Mouse (Mus musculus): Measurements from ENCODE around the gene Slc2a5. TPM values are rescaled to one million over a fixed set of nuclear protein-coding genes. Genes with fewer than 3 reads are reported as not detected.

Slc2a5 gene
- polyA plus RNA-seq, 1 experiment from 2014 or later = 1.4 TPM

GRCm38 (mm10) chr4:150177122-150177521 is 58.0 kb downstream of the Slc2a5 start:
- H3K4me2 ChIP-seq (ENCODE audit: low read length) = no peak overlapping the region
- H3K27ac ChIP-seq (replicated peaks in 1 of 2; ENCODE audit: control insufficient read depth in 1 of 2, insufficient read depth in 1 of 2, low read depth in 2 of 2, low read length in 2 of 2) = no peak overlapping the region
- WGBS = 70% methylated on average over 8 of the region's 8 CpGs
- H3K9ac ChIP-seq (ENCODE audit: low read length) = no peak overlapping the region
- no peak overlapping the region for H3K4me3 ChIP-seq (ENCODE audit: control insufficient read depth in 1 of 2, insufficient read depth in 1 of 2, low read depth in 1 of 2, low read length in 2 of 2)
- no peak for ATAC-seq (ENCODE audit: insufficient number of reproducible peaks, insufficient read depth, low FRiP score, low read depth)
- peaks cover 4% of the 10 kb centered on the region for H3K9me3 ChIP-seq (ENCODE audit: control insufficient read depth, low read length)
- no peaks in the 10 kb centered on the region for H3K27me3 ChIP-seq (ENCODE audit: control insufficient read depth, insufficient read depth, low read length)
- no peaks in the 10 kb centered on the region for H3K36me3 ChIP-seq (ENCODE audit: control insufficient read depth, insufficient read depth, low read length)
- H3K4me1 ChIP-seq (ENCODE audit: control insufficient read depth in 2 of 2, insufficient read depth in 2 of 2, low read length in 2 of 2) = peaks cover 0 to 2% of the 10 kb centered on the region in 2 experiments; a peak in 1 of 4 replicates

- 42% methylated on average over 4 of the region's 4 CpGs for WGBS
Observed at GRCm38 (mm10) chr4:150178131-150178530, 59.0 kb downstream of the Slc2a5 start.

GRCm38 (mm10) chr4:150181304-150181703 is 62.2 kb downstream of the Slc2a5 start:
- Histone ChIP-seq H3K36me3 (ENCODE audit: control insufficient read depth, insufficient read depth, low read length) (no peaks in the 10 kb centered on the region), H3K9me3 (ENCODE audit: control insufficient read depth, low read length) (peaks cover 4% of the 10 kb centered on the region), H3K27ac (replicated peaks in 1 of 2; ENCODE audit: control insufficient read depth in 1 of 2, insufficient read depth in 1 of 2, low read depth in 2 of 2, low read length in 2 of 2) (no peak overlapping the region), H3K27me3 (ENCODE audit: control insufficient read depth, insufficient read depth, low read length) (no peaks in the 10 kb centered on the region), H3K4me3 (ENCODE audit: control insufficient read depth in 1 of 2, insufficient read depth in 1 of 2, low read depth in 1 of 2, low read length in 2 of 2) (no peak overlapping the region), H3K4me1 (ENCODE audit: control insufficient read depth in 2 of 2, insufficient read depth in 2 of 2, low read length in 2 of 2) (peaks cover 0 to 2% of the 10 kb centered on the region in 2 experiments; a peak in 1 of 4 replicates), H3K9ac (ENCODE audit: low read length) (no peak overlapping the region), H3K4me2 (ENCODE audit: low read length) (no peak overlapping the region)
- WGBS = 85% methylated on average over 7 of the region's 7 CpGs
- ATAC-seq (ENCODE audit: insufficient number of reproducible peaks, insufficient read depth, low FRiP score, low read depth) = no peak

More at GRCm38 (mm10) chr4:150178131-150178530, 59.0 kb downstream of the Slc2a5 start:
- Histone ChIP-seq H3K27me3 (ENCODE audit: control insufficient read depth, insufficient read depth, low read length) (no peaks in the 10 kb centered on the region), H3K4me1 (ENCODE audit: control insufficient read depth in 2 of 2, insufficient read depth in 2 of 2, low read length in 2 of 2) (peaks cover 0 to 2% of the 10 kb centered on the region in 2 experiments; a peak in 1 of 4 replicates), H3K36me3 (ENCODE audit: control insufficient read depth, insufficient read depth, low read length) (no peaks in the 10 kb centered on the region), H3K4me2 (ENCODE audit: low read length) (no peak overlapping the region), H3K4me3 (ENCODE audit: control insufficient read depth in 1 of 2, insufficient read depth in 1 of 2, low read depth in 1 of 2, low read length in 2 of 2) (no peak overlapping the region), H3K27ac (replicated peaks in 1 of 2; ENCODE audit: control insufficient read depth in 1 of 2, insufficient read depth in 1 of 2, low read depth in 2 of 2, low read length in 2 of 2) (no peak overlapping the region), H3K9me3 (ENCODE audit: control insufficient read depth, low read length) (peaks cover 4% of the 10 kb centered on the region), H3K9ac (ENCODE audit: low read length) (no peak overlapping the region)
- ATAC-seq (ENCODE audit: insufficient number of reproducible peaks, insufficient read depth, low FRiP score, low read depth) = no peak

GRCm38 (mm10) chr4:150188236-150188635 is 69.2 kb downstream of the Slc2a5 start:
- H3K4me1 ChIP-seq (ENCODE audit: control insufficient read depth in 2 of 2, insufficient read depth in 2 of 2, low read length in 2 of 2) = no peaks in the 10 kb centered on the region
- no peak overlapping the region for H3K4me2 ChIP-seq (ENCODE audit: low read length)
- no peak for ATAC-seq (ENCODE audit: insufficient number of reproducible peaks, insufficient read depth, low FRiP score, low read depth)
- H3K27ac ChIP-seq (replicated peaks in 1 of 2; ENCODE audit: control insufficient read depth in 1 of 2, insufficient read depth in 1 of 2, low read depth in 2 of 2, low read length in 2 of 2) = no peak overlapping the region
- H3K27me3 ChIP-seq (ENCODE audit: control insufficient read depth, insufficient read depth, low read length) = no peaks in the 10 kb centered on the region
- H3K9me3 ChIP-seq (ENCODE audit: control insufficient read depth, low read length) = no peaks in the 10 kb centered on the region
- 48% methylated on average over 11 of the region's 11 CpGs for WGBS
- H3K9ac ChIP-seq (ENCODE audit: low read length) = no peak overlapping the region
- H3K36me3 ChIP-seq (ENCODE audit: control insufficient read depth, insufficient read depth, low read length) = no peaks in the 10 kb centered on the region
- H3K4me3 ChIP-seq (ENCODE audit: control insufficient read depth in 1 of 2, insufficient read depth in 1 of 2, low read depth in 1 of 2, low read length in 2 of 2) = no peak overlapping the region

GRCm38 (mm10) chr4:150192199-150192598 is 73.1 kb downstream of the Slc2a5 start:
- Histone ChIP-seq H3K27ac (replicated peaks in 1 of 2; ENCODE audit: control insufficient read depth in 1 of 2, insufficient read depth in 1 of 2, low read depth in 2 of 2, low read length in 2 of 2) (no peak overlapping the region), H3K9me3 (ENCODE audit: control insufficient read depth, low read length) (no peaks in the 10 kb centered on the region), H3K4me2 (ENCODE audit: low read length) (no peak overlapping the region), H3K27me3 (ENCODE audit: control insufficient read depth, insufficient read depth, low read length) (no peaks in the 10 kb centered on the region), H3K4me1 (ENCODE audit: control insufficient read depth in 2 of 2, insufficient read depth in 2 of 2, low read length in 2 of 2) (no peaks in the 10 kb centered on the region), H3K36me3 (ENCODE audit: control insufficient read depth, insufficient read depth, low read length) (no peaks in the 10 kb centered on the region), H3K9ac (ENCODE audit: low read length) (no peak overlapping the region), H3K4me3 (ENCODE audit: control insufficient read depth in 1 of 2, insufficient read depth in 1 of 2, low read depth in 1 of 2, low read length in 2 of 2) (no peak overlapping the region)
- ATAC-seq (ENCODE audit: insufficient number of reproducible peaks, insufficient read depth, low FRiP score, low read depth) = no peak
- 69% methylated on average over 6 of the region's 6 CpGs for WGBS

Other genes with a start within 250 kb of the Slc2a5 start
- gene Spsb1, start 164.2 kb upstream of the Slc2a5 start, polyA plus RNA-seq (2014; fragmentation: Nextera tagmentation; extraction: Ambion mirVana) = 6.0 and 6.3 TPM in 2 replicates
- 8.6 and 8.9 TPM in 2 replicates for gene H6pd, start 110.3 kb upstream of the Slc2a5 start, polyA plus RNA-seq (2014; fragmentation: Nextera tagmentation; extraction: Ambion mirVana)
- gene Gpr157, start 31.9 kb upstream of the Slc2a5 start, polyA plus RNA-seq (2014; fragmentation: Nextera tagmentation; extraction: Ambion mirVana) = 2.2 TPM in 2 replicates
- gene Slc2a7, start 29.7 kb downstream of the Slc2a5 start, polyA plus RNA-seq (2014; fragmentation: Nextera tagmentation; extraction: Ambion mirVana) = not detected in 2 replicates
- not detected in 2 replicates for gene Car6, start 82.0 kb downstream of the Slc2a5 start, polyA plus RNA-seq (2014; fragmentation: Nextera tagmentation; extraction: Ambion mirVana)
- gene Eno1, start 117.4 kb downstream of the Slc2a5 start, polyA plus RNA-seq (2014; fragmentation: Nextera tagmentation; extraction: Ambion mirVana) = 1,771 and 1,859 TPM in 2 replicates
- gene Rere, start 162.4 kb downstream of the Slc2a5 start, polyA plus RNA-seq (2014; fragmentation: Nextera tagmentation; extraction: Ambion mirVana) = 25.9 and 28.5 TPM in 2 replicates